Mouse (Mus musculus) bone marrow macrophage, adult 2 months (primary cell): Measurements from ENCODE around the gene Ap2a2. TPM values are rescaled to one million over a fixed set of nuclear protein-coding genes. Genes with fewer than 3 reads are reported as not detected.
A peak's percentile ranks its signal among the peaks of the same experiment; 100 is the strongest.

Experiments used
- H3K27ac ChIP-seq: 2 replicates; pipeline ENCODE4 v1.5.1; 2012; ENCODE audit warnings: low read depth, low read length; ENCODE audit not compliant: insufficient read depth
- H3K4me1 ChIP-seq: 2 replicates; pipeline ENCODE4 v1.6.1; 2012; ENCODE audit warnings: low read length; ENCODE audit not compliant: control insufficient read depth, insufficient read depth
- H3K4me3 ChIP-seq: 2 replicates; pipeline ENCODE4 v1.5.1; 2012; ENCODE audit warnings: mild to moderate bottlenecking, low read length, moderate library complexity; ENCODE audit not compliant: insufficient read depth
- CTCF ChIP-seq: IDR thresholded peaks from 2 replicates; pipeline ENCODE4 v1.5.1; 2012; ENCODE audit warnings: low read depth, mild to moderate bottlenecking, low read length, moderate library complexity
- POLR2A ChIP-seq: IDR thresholded peaks from 2 replicates; pipeline ENCODE4 v1.6.1; 2012; ENCODE audit warnings: mild to moderate bottlenecking, low read depth, low read length, borderline replicate concordance
- polyA plus RNA-seq: library from polyadenylated mRNA; stranded (reverse); fragments of >200 nt; gene quantifications from 2 replicates; pipeline ENCODE4 v1.2.4, GENCODE M21; 2012; ENCODE audit not compliant: missing spikeins, insufficient read depth, insufficient read length

Gene Ap2a2
- polyA plus RNA-seq, 1 experiment: 114 TPM

DNA sequence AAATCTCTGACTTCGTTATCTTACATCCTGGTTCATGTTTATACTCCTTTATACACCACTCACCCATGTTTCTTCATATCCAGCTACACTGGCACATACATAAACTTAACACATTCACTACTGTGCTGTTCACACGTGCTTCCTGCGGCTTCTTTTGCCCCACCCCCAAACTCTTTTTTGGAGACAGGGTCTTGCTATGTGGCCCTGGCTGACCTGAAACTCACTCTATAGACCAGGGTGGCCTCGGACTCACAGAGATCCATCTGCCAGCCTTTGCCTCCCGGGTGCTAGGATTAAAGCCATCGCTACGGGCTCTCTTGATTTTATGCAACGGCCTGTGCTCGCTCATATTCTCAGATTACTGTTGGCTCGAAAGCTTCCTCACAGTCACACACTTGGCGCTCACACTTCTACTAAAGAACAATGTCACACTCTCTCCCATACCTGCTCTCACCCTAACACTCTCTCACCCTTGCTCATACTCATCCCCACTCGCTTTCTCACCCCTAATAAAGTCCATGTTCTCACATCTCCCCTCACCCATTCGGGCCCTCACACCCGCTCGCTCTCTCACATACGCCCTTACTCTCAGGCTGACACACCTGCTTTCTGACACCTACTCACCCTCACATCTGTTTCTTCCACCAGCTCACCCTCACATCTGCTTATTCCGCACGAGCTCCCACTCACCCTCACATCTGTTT lies 23.0 kb upstream of the Ap2a2 start:
- Histone ChIP-seq H3K4me1 (peaks cover 33% of the 10 kb centered on the region), H3K4me3 (peak overlapping the region; percentile 77), H3K27ac (peak overlapping the region; percentile 50)
- TF ChIP-seq CTCF (no peak), POLR2A (no peak)

DNA sequence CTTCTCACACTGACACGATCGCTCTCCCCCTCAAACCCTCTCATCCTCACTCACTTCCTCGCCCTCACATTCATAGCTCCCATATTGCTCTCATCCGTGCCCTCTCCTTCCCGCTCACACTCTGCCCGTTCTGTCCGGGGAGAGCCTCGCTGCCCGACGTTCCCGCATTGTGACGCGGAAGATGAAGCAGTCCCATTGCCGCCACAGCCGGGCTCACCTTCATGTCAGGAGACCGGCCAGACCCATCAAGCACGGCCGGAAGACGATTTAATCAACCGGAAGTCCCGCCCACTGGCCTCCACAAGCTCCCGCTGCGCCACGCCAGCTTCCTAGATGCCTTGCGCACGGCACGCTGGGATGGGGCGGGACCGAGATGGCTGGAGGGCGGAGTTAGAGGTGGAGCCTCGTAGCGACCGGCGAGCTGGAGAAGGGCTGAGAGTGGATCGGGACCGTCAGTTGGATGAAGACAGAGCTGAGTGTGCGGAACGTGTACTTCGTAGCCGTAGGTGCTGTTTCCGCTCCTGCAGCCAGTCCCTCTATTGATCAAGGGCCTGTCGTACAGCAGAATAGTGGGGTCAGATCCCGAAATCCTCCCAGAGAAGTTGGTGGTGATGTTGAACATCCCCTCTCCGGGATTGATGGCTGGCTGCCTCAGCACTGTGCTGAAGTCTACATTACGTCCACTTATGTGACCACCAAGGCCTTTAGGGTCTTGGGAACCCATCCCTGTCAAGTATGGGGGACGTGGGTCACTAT lies 22.2 kb upstream of the Ap2a2 start, which contains the start of gene Chid1:
TSS of gene Chid1 (minus strand) at position 302 of the 756 bp plus-strand sequence.
- Histone ChIP-seq H3K27ac (peak within 1 kb of the TSS; percentile 95), H3K4me3 (peak within 1 kb of the TSS; percentile 77), H3K4me1 (peaks cover 25% of the 10 kb centered on the region)
- TF ChIP-seq POLR2A (no peak), CTCF (no peak)

DNA sequence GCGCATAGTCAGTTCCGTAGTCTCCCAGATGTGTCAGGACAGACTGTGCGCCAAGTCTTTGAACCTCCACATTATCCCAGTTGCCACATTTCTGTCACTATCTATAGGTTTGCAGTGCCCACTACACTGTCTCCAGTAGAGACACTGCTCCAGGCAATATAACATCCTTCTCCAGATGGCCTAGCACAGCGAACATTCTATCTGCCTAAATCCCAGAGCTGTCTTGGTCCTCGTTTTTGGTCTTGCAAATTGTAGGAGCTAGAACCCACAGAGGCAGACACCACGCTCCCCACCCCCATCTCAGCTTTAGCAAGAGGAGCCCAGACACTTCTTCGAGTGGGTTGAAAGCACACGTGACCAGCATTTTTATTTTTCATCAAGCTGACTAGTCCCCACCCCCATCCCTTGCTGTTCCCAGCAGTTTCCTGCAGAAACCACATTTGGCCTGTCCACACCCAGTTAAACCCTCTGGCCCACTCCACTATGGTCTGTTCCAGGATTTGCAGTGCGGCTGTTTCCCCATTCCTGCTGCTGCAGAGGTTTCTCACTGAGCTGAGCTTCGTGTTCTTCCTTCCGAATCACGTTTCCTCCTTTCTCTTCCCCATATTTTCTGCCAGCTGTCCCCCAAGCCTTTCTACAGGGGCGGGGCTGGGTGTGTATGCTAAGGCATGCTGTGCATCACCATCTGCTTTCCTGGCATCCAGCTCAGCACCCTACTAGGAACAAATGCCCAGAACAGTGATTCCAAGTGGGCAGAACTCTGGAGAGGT lies 21.5 kb upstream of the Ap2a2 start:
- TF ChIP-seq CTCF: no peak
- TF ChIP-seq POLR2A: no peak
- H3K4me1 ChIP-seq: peaks cover 23% of the 10 kb centered on the region
- H3K4me3 ChIP-seq: peak overlapping the region; percentile 77
- H3K27ac ChIP-seq: peak overlapping the region; percentile 95

DNA sequence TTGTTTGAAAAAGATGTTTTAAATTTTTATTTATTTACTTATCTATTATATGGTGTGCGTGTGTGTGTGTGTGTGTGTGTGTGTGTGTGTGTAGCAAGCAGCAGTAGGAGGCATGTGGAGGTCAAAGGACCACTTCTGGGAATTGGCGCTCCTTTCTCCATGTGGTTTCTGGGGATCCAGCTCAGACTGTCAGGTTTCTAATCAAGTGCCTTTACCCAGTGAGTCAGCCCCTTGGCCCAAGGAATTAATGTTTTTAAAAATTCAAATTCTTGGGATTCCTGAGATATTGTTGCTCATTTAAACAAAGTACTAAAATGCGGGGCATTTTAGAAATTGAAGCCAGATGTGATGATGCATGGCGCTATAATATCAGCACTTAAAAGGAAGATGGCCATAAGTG lies 20.3 kb upstream of the Ap2a2 start:
- no peak for TF ChIP-seq POLR2A
- no peak for TF ChIP-seq CTCF
- Histone ChIP-seq H3K4me3 (no peak overlapping the region), H3K27ac (peak overlapping the region; percentile 62), H3K4me1 (peaks cover 21% of the 10 kb centered on the region)

DNA sequence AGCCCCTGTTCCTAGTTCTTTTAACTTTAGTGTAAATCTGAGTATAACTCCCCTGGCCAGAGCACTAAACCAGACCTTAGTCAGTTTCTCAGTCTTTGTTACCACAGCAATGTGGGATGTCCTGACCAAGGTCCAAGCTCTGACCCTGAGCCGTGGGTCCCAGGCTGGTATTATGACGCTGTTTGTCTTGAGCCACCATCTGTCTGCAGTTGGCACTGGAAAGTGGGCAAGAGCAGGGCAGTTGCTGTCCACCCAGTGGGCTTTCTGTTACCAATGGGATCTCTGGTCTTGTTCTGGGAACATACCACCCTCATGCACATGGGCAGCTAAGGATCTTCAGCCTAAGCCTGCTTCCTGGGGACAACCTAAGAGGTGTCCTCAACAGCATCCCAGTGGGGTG lies 19.4 kb upstream of the Ap2a2 start:
- TF ChIP-seq CTCF (no peak), POLR2A (no peak)
- peaks cover 21% of the 10 kb centered on the region for H3K4me1 ChIP-seq
- no peak overlapping the region for H3K27ac ChIP-seq
- no peak overlapping the region for H3K4me3 ChIP-seq

DNA sequence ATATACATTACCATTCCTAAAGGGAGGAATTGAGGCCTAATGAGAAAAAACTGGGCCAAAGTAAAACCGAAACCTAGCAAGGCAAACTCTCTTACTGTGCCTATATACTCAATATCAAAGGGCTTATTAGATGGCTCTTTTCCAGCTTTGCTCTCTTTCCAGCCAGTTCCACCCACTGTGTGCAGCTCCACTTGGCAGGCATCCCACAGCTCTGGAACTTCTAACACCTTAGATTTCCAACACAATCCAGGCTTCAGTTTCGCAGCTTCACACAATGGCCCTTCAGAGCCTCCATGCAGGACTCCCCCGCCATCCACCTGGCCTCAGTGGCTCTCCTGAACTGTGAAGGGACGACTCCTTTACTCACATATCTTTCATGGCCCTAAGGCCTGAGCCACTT lies 17.3 kb upstream of the Ap2a2 start:
- TF ChIP-seq CTCF (no peak), POLR2A (no peak)
- Histone ChIP-seq H3K27ac (no peak overlapping the region), H3K4me1 (peaks cover 18% of the 10 kb centered on the region), H3K4me3 (no peak overlapping the region)

DNA sequence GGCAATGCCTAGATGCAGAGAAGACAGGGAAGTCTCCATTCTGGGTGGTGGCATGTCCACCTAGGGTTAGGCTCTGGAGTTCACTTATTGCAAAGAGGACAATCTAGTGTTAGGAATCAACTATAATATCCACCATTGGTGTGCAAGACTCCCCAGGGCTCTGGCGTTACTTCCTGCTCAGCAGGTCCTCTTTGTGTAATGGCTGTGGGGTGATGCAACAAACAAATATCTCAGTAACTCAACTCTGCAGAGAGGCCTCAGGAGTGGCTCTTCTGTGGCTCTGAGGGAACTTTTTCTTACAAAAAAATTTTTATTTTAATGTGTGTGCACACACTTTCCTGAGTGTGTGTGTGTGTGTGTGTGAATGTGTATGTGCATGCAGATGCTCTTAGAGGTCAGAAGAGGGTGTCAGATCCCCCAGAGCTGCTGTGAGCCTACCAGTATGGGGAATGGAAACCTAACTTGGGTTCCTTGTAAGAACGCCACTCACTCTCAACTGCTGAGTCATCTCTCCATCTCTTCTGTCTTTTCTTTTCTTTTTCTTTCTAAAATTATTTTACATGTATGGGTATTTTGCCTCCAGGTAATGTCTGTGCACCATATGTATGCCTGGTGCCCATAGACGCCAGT lies 12.4 kb upstream of the Ap2a2 start:
- no peak for TF ChIP-seq POLR2A
- TF ChIP-seq CTCF: no peak
- Histone ChIP-seq H3K4me3 (no peak overlapping the region), H3K27ac (peak overlapping the region; percentile 45), H3K4me1 (peaks cover 18% of the 10 kb centered on the region)

DNA sequence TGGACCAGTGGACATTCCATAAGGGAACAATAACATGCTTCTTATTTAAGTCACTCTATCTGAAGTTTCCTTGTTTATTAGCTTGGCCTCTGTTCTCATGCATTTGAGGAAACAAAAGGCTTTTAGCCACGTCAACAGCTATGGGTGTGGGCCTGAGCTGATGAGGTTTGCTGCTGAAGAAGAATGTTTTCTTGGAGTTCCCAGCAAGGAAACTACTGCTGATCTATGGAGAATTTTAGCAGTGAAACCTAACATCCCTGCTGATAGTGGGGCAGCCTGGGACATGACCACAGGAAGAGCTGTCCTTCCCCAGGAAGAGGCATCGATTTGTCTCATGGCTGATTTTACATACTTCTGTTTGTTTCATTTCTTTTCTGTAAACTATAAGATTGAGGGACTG lies 11.5 kb upstream of the Ap2a2 start:
- H3K4me3 ChIP-seq: no peak overlapping the region
- H3K27ac ChIP-seq: peak overlapping the region; percentile 45
- peaks cover 18% of the 10 kb centered on the region for H3K4me1 ChIP-seq
- TF ChIP-seq POLR2A (no peak), CTCF (no peak)

DNA sequence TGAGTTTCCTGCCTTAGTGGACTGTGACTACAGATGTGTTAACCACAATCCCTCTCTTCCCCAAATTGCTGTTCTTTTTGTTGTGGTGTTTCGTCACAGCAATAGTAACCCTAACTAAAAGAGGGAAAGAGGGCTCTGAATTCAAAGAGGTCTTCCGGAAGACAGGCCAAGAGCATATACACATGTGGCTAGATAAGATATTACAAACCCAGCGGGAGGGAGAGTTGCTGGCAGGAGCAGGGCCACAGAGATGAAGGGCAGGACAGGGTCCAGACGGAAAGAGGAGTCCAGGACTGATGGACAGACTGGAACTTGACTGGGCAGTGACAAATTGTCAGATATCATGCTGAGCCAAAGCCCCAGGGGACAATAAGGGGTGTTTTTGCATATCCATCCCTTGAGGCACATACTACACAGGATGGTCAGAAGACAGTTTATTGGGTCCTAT lies 3.6 kb upstream of the Ap2a2 start:
- no peak for TF ChIP-seq POLR2A
- no peak for TF ChIP-seq CTCF
- peak overlapping the region; percentile 93 for H3K27ac ChIP-seq
- no peak overlapping the region for H3K4me3 ChIP-seq
- peaks cover 41% of the 10 kb centered on the region for H3K4me1 ChIP-seq

DNA sequence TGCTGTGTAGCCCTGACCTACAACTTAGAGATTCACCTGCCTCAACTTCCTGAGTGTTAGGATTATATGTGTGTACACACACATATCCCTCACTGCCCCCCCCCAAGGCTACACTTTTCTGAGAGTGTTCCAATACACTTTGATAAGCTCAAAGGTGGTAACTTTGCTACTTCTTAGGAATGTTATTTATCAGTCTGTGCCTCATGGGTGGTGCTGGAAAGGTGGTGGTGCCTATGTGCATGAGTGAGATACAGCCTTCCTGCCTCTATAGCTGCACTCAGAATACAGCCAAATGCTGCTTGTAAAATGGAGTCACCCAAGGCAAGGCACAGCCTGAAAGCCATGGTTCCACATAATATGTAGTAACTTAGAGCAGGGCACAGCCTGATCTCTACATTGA lies 3.0 kb upstream of the Ap2a2 start:
- Histone ChIP-seq H3K27ac (peak overlapping the region; percentile 77), H3K4me3 (no peak overlapping the region), H3K4me1 (peaks cover 45% of the 10 kb centered on the region)
- TF ChIP-seq POLR2A (no peak), CTCF (no peak)
